Comparison of ENCODE assay signal across 8 mouse cellular contexts in genomic region chr5:115732849-115733216, GRCm38 (mm10). TPM values are rescaled to one million over a fixed set of nuclear protein-coding genes. Genes with fewer than 3 reads are reported as not detected.
A peak's percentile ranks its signal among the peaks of the same experiment; 100 is the strongest.
DNase-seq lines count a peak whose midpoint lies in the region; ATAC-seq and TF ChIP-seq lines count a peak whose summit lies in the region.

No protein-coding gene starts in this region.

- under 1% methylated on average over 9 of the region's 9 CpGs for WGBS in forebrain, embryonic 14.5 days
- 1% methylated on average over 9 of the region's 9 CpGs for WGBS in kidney, postnatal 0 days
- WGBS in midbrain, embryonic 11.5 days: 1% methylated on average over 9 of the region's 9 CpGs

- DNase-seq in adrenal gland, postnatal 14 days: peak; percentile 66
- DNase-seq in adrenal gland, adult 8-10 months: no peak
- DNase-seq in right cerebral cortex, postnatal 14 days: peak; percentile 78
- no peak for DNase-seq in right cerebral cortex, postnatal 10 days (ENCODE audit: low spot score in 2 of 2)
- peak; percentile 93 for DNase-seq in forebrain, embryonic 14.5 days (ENCODE audit: low spot score)
- peak; percentile 86 for DNase-seq in kidney, postnatal 0 days (ENCODE audit: low spot score)
- DNase-seq in midbrain, embryonic 11.5 days (ENCODE audit: low spot score, missing footprints): no peak

- H3K27ac ChIP-seq in forebrain, embryonic 14.5 days (ENCODE audit: low read depth, low read length): peak overlapping the region; percentile 84
- H3K27ac ChIP-seq in kidney, postnatal 0 days: no peak overlapping the region
- H3K27ac ChIP-seq in midbrain, embryonic 11.5 days (ENCODE audit: low read depth, low read length): peak overlapping the region; percentile 80

- no peaks in the 10 kb centered on the region for H3K9me3 ChIP-seq in forebrain, embryonic 14.5 days (replicated peaks; ENCODE audit: control insufficient read depth, low read length)
- no peaks in the 10 kb centered on the region for H3K9me3 ChIP-seq in kidney, postnatal 0 days (replicated peaks; ENCODE audit: low read length)
- no peaks in the 10 kb centered on the region for H3K9me3 ChIP-seq in midbrain, embryonic 11.5 days (ENCODE audit: control insufficient read depth, low read length)

- peak; percentile 66 for TF ChIP-seq CTCF in kidney, postnatal 0 days (IDR thresholded peaks at IDR 0.05; ENCODE audit: low read depth)

- H3K4me1 ChIP-seq in forebrain, embryonic 14.5 days (ENCODE audit: control insufficient read depth, insufficient read depth, low read length): peaks cover 8% of the 10 kb centered on the region; the same call in 1 of the 2 replicates
- peaks cover 12% of the 10 kb centered on the region; the same call in 1 of the 2 replicates for H3K4me1 ChIP-seq in kidney, postnatal 0 days (replicated peaks; ENCODE audit: insufficient read depth, low read length)
- H3K4me1 ChIP-seq in midbrain, embryonic 11.5 days (ENCODE audit: control insufficient read depth, insufficient read depth, low read length): peaks cover 2% of the 10 kb centered on the region; the same call in 1 of the 2 replicates

- peak; percentile 76 for ATAC-seq in forebrain, embryonic 14.5 days
- peak; percentile 45 for ATAC-seq in kidney, postnatal 0 days (replicated peaks; ENCODE audit: low FRiP score, low read depth)
- peak; percentile 72; the same call in 1 of the 2 replicates for ATAC-seq in midbrain, embryonic 11.5 days (ENCODE audit: low FRiP score)
- ATAC-seq in erythroid progenitor cell, adult 5-6 weeks (replicated peaks; ENCODE audit: low FRiP score, poor library complexity, severe bottlenecking): no peak

- H3K27me3 ChIP-seq in forebrain, embryonic 14.5 days (replicated peaks; ENCODE audit: control insufficient read depth, insufficient read depth, low read length): peaks cover 3% of the 10 kb centered on the region; the same call in 1 of the 2 replicates
- H3K27me3 ChIP-seq in kidney, postnatal 0 days (ENCODE audit: insufficient read depth, low read length): peaks cover 16% of the 10 kb centered on the region; the same call in 1 of the 2 replicates
- peaks cover 11% of the 10 kb centered on the region for H3K27me3 ChIP-seq in midbrain, embryonic 11.5 days (ENCODE audit: control insufficient read depth, insufficient read depth, low read length)

- H3K4me3 ChIP-seq in forebrain, embryonic 14.5 days (ENCODE audit: low read depth, low read length): peak overlapping the region; percentile 64
- peak overlapping the region; percentile 50 for H3K4me3 ChIP-seq in kidney, postnatal 0 days (replicated peaks; ENCODE audit: low read depth, low read length)
- H3K4me3 ChIP-seq in midbrain, embryonic 11.5 days (ENCODE audit: low read depth, low read length): peak overlapping the region; percentile 70

- H3K9ac ChIP-seq in forebrain, embryonic 14.5 days (ENCODE audit: low read length): peak overlapping the region; percentile 75
- no peak overlapping the region for H3K9ac ChIP-seq in kidney, postnatal 0 days (ENCODE audit: low read depth, low read length)
- peak overlapping the region; percentile 21; the same call in 1 of the 2 replicates for H3K9ac ChIP-seq in midbrain, embryonic 11.5 days (ENCODE audit: low read length)

- peak overlapping the region; percentile 82 for H3K4me2 ChIP-seq in forebrain, embryonic 14.5 days (ENCODE audit: low read length)
- H3K4me2 ChIP-seq in kidney, postnatal 0 days (ENCODE audit: low read length): peak overlapping the region; percentile 99
- peak overlapping the region; percentile 86 for H3K4me2 ChIP-seq in midbrain, embryonic 11.5 days

- no peaks in the 10 kb centered on the region for H3K36me3 ChIP-seq in forebrain, embryonic 14.5 days (ENCODE audit: control insufficient read depth, insufficient read depth, low read length)
- no peaks in the 10 kb centered on the region for H3K36me3 ChIP-seq in kidney, postnatal 0 days (ENCODE audit: insufficient read depth, low read length)
- H3K36me3 ChIP-seq in midbrain, embryonic 11.5 days (ENCODE audit: control insufficient read depth, insufficient read depth, low read length): no peaks in the 10 kb centered on the region

RNA-seq across cellular contexts. Expression of gene Bicdl1, which starts 1.4 kb away (rescaled TPM):
- 10.0 and 13.1 TPM in 2 replicates for total RNA-seq in adrenal gland, postnatal 14 days (2021)
- 10 to 100 TPM; 11.1 to 18.1 (median 14.6) TPM for total RNA-seq in adrenal gland, adult 8-10 months (2022)
- polyA plus RNA-seq in forebrain, embryonic 14.5 days (2014; fragmentation: Nextera tagmentation; extraction: Ambion mirVana): 16.0 and 21.8 TPM in 2 replicates
- polyA plus RNA-seq in kidney, postnatal 0 days (2015; fragmentation: Nextera tagmentation; extraction: Ambion mirVana): 12.3 and 12.5 TPM in 2 replicates
- polyA plus RNA-seq in midbrain, embryonic 11.5 days (2014; fragmentation: Nextera tagmentation; extraction: Ambion mirVana): 11.4 and 12.4 TPM in 2 replicates
- 2.5 TPM in 2 replicates for total RNA-seq in erythroid progenitor cell, adult 5-6 weeks (2015; ENCODE audit: low replicate concordance)
- total RNA-seq in erythroid progenitor cell, adult 5-6 weeks (2017; ENCODE audit: low replicate concordance): 0.64 TPM in 1 of 2 replicates, not detected in the other

Comparison
In these comparisons a context has a peak if more than half of its experiments do, and no peak if none do; other contexts are left out.
1. DNase-seq: peak in adrenal gland, postnatal 14 days (single experiment), right cerebral cortex, postnatal 14 days (single experiment), forebrain, embryonic 14.5 days (single experiment) and kidney, postnatal 0 days (single experiment); none in adrenal gland, adult 8-10 months (single experiment), right cerebral cortex, postnatal 10 days (0 of 2) and midbrain, embryonic 11.5 days (single experiment).
2. Peak in every context shown above with its lines, with median percentiles within 50 percentile points of each other: H3K4me2 ChIP-seq and H3K4me3 ChIP-seq.